Mouse (Mus musculus) MEL (cell line): ENCODE measurements around the gene Aldh6a1.

Experiments used
- CTCF ChIP-seq, 3 experiments: IDR thresholded peaks in 2 of 3; conservative IDR thresholded peaks in 1 of 3; 2 replicates each; pipeline ENCODE4 v1.5.1; 2011 to 2012; ENCODE audit warnings: low read length in 3 of 3, low read depth in 2 of 3, mild to moderate bottlenecking in 2 of 3, improper control_type of control experiment in 1 of 3, inconsistent platforms in 1 of 3, mixed read lengths in 1 of 3, moderate library complexity in 1 of 3; ENCODE audit not compliant: control insufficient read depth in 1 of 3, insufficient read depth in 1 of 3, poor library complexity in 1 of 3, severe bottlenecking in 1 of 3
- JUND ChIP-seq: IDR thresholded peaks from 2 replicates; pipeline ENCODE4 v1.6.1; 2011; ENCODE audit warnings: low read depth, mild to moderate bottlenecking, improper control_type of control experiment, low read length

DNA sequence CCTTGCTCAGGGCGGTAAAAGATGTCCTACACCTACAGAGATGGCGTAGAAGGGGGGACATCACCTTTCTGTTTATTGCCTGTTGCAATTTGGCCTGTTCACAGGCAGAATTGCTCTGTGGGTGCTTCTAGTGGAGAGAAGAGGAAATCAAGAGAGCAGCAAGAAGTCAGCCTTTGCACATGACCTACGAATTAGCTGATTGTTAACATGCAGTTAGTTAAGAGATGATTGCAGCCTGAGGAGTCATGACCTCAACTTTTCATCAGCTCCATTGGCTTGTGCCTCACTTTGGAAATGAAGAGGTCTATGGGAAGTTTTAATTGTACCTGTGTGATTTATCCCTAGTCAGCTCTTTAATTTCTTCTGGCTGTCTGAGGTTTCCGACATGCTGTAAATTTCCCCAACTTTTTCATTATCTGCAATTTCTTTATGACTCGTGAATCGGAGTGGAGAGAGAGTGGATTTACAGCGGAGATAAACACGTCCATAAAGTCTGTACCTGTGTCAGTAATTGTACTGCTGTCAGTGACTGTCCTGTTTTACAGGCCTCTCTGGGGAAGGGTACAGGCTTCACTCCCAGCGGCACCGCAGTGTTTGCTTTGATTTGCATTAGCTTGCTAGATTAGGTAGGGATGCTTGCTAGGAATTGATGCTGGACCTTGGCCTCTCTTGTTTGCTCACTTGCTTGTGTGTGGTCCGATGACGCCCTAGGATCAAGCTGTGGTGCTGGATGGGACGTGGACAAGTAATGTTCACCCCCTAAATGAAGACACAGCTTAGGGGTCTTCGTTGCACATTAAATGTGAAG, 32.2 kb upstream of the Aldh6a1 start:
- TF ChIP-seq CTCF (IDR thresholded peaks at IDR 0.05 in 2 of 3, conservative IDR thresholded peaks at IDR 0.05 in 1 of 3; ENCODE audit: control insufficient read depth in 1 of 3, insufficient read depth in 1 of 3, low read depth in 2 of 3, low read length in 3 of 3, poor library complexity in 1 of 3, severe bottlenecking in 1 of 3) (no peak), JUND (no peak)
